Mouse (Mus musculus): ENCODE data around the gene Tspear. TPM values are rescaled to one million over a fixed set of nuclear protein-coding genes. Genes with fewer than 3 reads are reported as not detected.

The Tspear gene
- 0.07 TPM in 1 of 2 replicates, not detected in the other for polyA plus RNA-seq (2015; fragmentation: Nextera tagmentation; extraction: Ambion mirVana)

GRCm38 (mm10) chr10:77685895-77686664 lies at the start of gene Tspear:
Tspear (plus strand) TSS chr10:77686569.

GRCm38 (mm10) chr10:77690356-77690807 lies 4.0 kb downstream of the Tspear start, which contains the start of gene Gm19402:
Gm19402 (minus strand) TSS chr10:77690757.

DNA sequence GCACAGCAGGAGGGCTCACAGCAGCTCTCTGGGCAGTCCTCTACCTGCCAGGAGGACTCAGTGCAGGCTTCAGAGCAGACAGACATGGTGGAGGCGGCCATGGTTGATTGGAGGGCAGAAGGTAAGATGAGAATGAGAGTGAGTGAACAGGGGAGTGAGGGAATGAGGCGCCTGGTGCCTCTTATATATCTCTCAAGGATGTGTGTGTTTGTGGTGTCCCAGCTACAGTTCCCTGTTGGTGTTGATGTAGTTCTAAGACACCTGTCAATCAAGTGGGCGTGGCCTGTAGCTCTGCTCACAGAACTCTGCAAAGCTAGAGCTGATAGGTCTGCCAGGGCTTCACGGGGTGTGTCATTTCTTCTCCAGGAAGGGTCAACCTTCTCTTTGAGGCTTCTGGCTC lies 10.8 kb downstream of the Tspear start, which contains the start of gene Gm9508:
Gm9508 (minus strand) TSS at position 101 of the 400 bp plus-strand sequence.

DNA sequence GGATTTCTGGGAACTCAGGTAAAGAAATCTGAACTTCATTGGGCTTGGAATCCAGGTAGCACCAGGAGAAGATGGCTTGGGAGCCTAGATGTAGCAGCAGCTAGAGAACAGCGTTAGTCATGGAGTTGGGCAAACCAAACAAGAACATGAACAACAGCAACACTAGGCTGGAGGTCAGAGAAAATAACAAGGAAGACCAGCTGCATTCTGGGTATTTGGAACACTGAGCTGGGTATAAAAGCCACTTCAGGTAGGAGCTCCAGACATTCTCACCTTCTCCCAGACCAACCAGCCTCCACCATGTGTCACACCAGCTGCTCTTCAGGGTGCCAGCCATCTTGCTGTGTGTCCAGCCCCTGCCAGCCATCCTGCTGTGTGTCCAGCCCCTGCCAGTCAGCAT lies 20.0 kb downstream of the Tspear start, which contains the start of gene Gm10272:
Gm10272 (plus strand) TSS at position 301 of the 400 bp plus-strand sequence.

GRCm38 (mm10) chr10:77711157-77711556 lies 24.8 kb downstream of the Tspear start, which contains the start of gene Gm10024:
Gm10024 (plus strand) TSS chr10:77711457.

GRCm38 (mm10) chr10:77715507-77715906 lies 29.1 kb downstream of the Tspear start, which contains the start of gene Gm10142:
Gm10142 (plus strand) TSS chr10:77715807.

GRCm38 (mm10) chr10:77720299-77720698 lies 33.9 kb downstream of the Tspear start, which contains the start of gene Krtap12-1:
Krtap12-1 (plus strand) TSS chr10:77720599.

DNA sequence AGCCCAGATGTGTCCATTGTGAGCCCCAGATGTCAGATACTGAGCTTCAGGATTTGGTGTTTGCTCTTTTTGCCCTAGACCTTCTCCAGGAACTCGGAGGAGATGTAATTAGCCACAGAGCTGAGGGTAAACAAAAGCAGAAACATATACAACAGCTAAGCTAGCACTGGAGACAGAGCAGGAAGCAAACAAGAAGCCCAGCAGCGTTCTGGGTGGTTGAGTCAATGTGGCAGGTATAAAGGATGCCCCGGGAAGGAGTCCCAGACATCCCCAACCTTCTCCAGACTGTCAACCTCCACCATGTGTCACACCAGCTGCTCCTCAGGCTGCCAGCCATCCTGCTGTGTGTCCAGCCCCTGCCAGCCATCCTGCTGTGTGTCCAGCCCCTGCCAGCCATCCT lies 39.8 kb downstream of the Tspear start, which contains the start of gene Gm10100:
Gm10100 (plus strand) TSS at position 301 of the 400 bp plus-strand sequence.

GRCm38 (mm10) chr10:77741924-77742688 lies 55.7 kb downstream of the Tspear start, which contains the start of gene Gm18596:
Gm18596 (minus strand) TSS chr10:77742638.

DNA sequence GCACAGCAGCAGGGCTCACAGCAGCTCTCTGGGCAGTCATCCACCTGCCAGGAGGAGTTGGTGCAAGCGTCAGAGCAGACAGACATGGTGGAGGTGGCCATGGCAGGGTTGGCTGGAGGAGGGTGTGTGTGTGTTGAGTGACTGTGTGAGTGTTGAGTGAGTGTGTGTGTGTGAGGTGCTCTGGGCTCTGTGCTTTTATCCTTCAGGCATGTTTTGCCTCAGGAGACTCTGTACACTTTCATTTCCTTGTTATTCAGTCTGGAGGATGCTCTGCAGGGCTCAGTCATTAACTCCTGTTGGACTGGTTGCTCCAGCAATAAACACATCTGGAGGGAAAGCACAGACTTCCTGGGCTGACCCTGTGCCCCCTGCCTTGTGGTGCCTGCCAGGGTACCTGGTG lies 64.9 kb downstream of the Tspear start, which contains the start of gene Gm9736:
Gm9736 (minus strand) TSS at position 101 of the 400 bp plus-strand sequence.

GRCm38 (mm10) chr10:77759582-77759981 lies 73.2 kb downstream of the Tspear start, which contains the start of gene Gm3233:
Gm3233 (minus strand) TSS chr10:77759682.

DNA sequence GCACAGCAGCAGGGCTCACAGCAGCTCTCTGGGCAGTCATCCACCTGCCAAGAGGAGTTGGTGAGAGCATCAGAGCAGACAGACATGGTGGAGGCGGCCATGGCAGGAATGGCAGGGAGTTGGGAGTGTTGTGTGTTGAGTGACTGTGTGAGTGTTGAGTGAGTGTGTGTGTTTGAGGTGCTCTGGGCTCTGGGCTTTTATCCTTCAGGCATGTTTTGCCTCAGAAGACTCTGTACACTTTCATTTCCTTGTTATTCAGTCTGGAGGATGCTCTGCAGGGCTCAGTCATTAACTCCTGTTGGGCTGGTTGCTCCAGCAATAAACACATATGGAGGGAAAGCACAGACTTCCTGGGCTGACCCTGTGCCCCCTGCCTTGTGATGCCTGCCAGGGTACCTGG lies 84.9 kb downstream of the Tspear start, which contains the start of gene Gm3238:
Gm3238 (minus strand) TSS at position 101 of the 400 bp plus-strand sequence.

GRCm38 (mm10) chr10:77776844-77777243 lies 90.5 kb downstream of the Tspear start, which contains the start of gene Gm7138:
Gm7138 (minus strand) TSS chr10:77776944.

DNA sequence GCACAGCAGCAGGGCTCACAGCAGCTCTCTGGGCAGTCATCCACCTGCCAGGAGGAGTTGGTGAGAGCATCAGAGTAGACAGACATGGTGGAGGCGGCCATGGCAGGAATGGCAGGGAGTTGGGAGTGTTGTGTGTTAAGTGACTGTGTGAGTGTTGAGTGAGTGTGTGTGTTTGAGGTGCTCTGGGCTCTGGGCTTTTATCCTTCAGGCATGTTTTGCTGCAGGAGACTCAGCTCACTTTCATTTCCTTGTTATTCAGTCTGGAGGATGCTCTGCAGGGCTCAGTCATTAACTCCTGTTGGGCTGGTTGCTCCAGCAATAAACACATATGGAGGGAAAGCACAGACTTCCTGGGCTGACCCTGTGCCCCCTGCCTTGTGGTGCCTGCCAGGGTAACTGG lies 96.1 kb downstream of the Tspear start, which contains the start of gene Gm3250:
Gm3250 (minus strand) TSS at position 101 of the 400 bp plus-strand sequence.

GRCm38 (mm10) chr10:77787876-77788275 lies 101.5 kb downstream of the Tspear start, which contains the start of gene Gm7137:
Gm7137 (minus strand) TSS chr10:77788200.

GRCm38 (mm10) chr10:77794976-77795375 lies 108.6 kb downstream of the Tspear start, which contains the start of gene Gm9639:
Gm9639 (minus strand) TSS chr10:77795076.

DNA sequence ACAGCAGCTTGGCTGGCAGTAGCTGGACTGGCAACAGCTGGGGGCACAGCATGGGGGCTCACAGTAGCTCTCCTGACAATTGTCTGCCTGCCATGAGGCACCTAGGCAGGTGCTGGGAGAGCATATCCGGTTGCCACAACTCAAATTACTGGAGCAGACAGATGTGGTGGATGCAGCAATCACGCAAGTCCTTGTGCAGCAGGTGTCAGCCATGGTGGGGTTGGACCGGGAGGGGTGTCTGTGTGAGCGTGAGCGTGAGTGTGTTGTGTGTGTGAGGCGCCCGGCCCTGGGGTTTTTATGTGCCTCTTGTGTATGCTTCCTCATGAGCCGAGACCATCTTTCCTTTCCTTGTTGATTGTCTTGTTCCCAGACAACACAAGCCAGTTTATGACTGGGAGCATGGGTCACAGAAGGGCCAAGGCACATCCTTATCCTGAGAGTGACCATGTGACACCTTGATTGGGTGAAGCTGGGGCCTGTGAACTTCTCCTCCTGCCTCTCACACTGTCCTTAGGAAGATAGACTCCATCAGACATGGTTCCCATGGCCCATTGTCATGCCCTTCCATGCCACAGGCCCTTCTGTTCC lies 112.6 kb downstream of the Tspear start, which contains the start of gene Gm19668:
Gm19668 (minus strand) TSS at position 213 of the 588 bp plus-strand sequence.

GRCm38 (mm10) chr10:77811743-77812142 lies 125.4 kb downstream of the Tspear start, which contains the start of gene Gm9507:
Gm9507 (minus strand) TSS chr10:77811843.

DNA sequence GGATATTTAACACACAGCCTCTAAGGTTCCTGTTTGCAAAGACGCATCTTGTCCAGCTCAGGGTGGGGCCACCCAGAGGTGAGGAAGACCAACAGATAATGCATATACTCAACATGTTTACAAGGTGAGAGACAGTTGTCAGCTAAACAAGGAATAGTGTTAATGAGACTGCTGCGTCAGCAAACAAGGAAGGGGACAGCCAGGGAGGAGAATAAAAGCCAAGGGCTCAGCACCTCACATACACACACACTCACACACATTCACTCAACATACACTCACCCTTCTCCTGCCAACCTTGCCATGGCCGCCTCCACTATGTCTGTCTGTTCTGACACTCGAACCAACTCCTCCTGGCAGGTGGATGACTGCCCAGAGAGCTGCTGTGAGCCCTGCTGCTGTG lies 128.0 kb downstream of the Tspear start, which contains the start of gene Gm2696:
Gm2696 (plus strand) TSS at position 301 of the 400 bp plus-strand sequence.

GRCm38 (mm10) chr10:77826951-77827350 lies 140.6 kb downstream of the Tspear start, which contains the start of gene Krtap10-4:
Krtap10-4 (minus strand) TSS chr10:77827095.

GRCm38 (mm10) chr10:77835647-77836046 lies 149.3 kb downstream of the Tspear start, which contains the start of gene Krtap10-10:
Krtap10-10 (plus strand) TSS chr10:77835947.

